Mouse (Mus musculus): ENCODE data around the gene Hist1h3h.
"Not testable (repeated sequence)": the region's sequence is repeated elsewhere in the genome, so short reads cannot be mapped to it uniquely, and the experiment has no call there.

Hist1h3h gene

GRCm38 (mm10) chr13:21727948-21728572 lies 10.6 kb downstream of the Hist1h3h start:
- no peak for DNase-seq (ENCODE audit: low spot score)

- no peak for DNase-seq (ENCODE audit: low spot score)
Observed at GRCm38 (mm10) chr13:21729544-21729943, 12.1 kb downstream of the Hist1h3h start.

- no peak for DNase-seq (ENCODE audit: low spot score)
Observed at GRCm38 (mm10) chr13:21733466-21733865, 16.0 kb downstream of the Hist1h3h start.

GRCm38 (mm10) chr13:21734010-21734905 lies 16.8 kb downstream of the Hist1h3h start:
- no peak for DNase-seq (ENCODE audit: low spot score)

- DNase-seq (ENCODE audit: low spot score) = peak; percentile 60
Observed at GRCm38 (mm10) chr13:21734906-21735767, 17.7 kb downstream of the Hist1h3h start, which contains the start of gene Hist1h4j. Hist1h4j (plus strand) TSS chr13:21735064.

GRCm38 (mm10) chr13:21745006-21745405 lies 27.5 kb downstream of the Hist1h3h start:
- no peak for DNase-seq (ENCODE audit: low spot score)

GRCm38 (mm10) chr13:21749387-21750158 lies 32.1 kb downstream of the Hist1h3h start:
- no peak for DNase-seq (ENCODE audit: low spot score)

GRCm38 (mm10) chr13:21750159-21751017 lies 32.9 kb downstream of the Hist1h3h start, which contains the start of gene Hist1h4k:
Hist1h4k (minus strand) TSS chr13:21750505.
- peak; percentile 91 for DNase-seq (ENCODE audit: low spot score)

- no peak for DNase-seq (ENCODE audit: low spot score)
Observed at GRCm38 (mm10) chr13:21751417-21751816, 34.0 kb downstream of the Hist1h3h start.

GRCm38 (mm10) chr13:21751827-21752226 lies 34.4 kb downstream of the Hist1h3h start:
- no peak for DNase-seq (ENCODE audit: low spot score)

GRCm38 (mm10) chr13:21752356-21752755 lies 34.9 kb downstream of the Hist1h3h start:
- no peak for DNase-seq (ENCODE audit: low spot score)

- no peak for DNase-seq (ENCODE audit: low spot score)
Observed at GRCm38 (mm10) chr13:21753051-21753523, 35.6 kb downstream of the Hist1h3h start.

GRCm38 (mm10) chr13:21753524-21754285 lies 36.2 kb downstream of the Hist1h3h start, which contains the start of the genes Hist1h2ak and Hist1h2bn:
Hist1h2ak (minus strand) TSS chr13:21753827.
Hist1h2bn (plus strand) TSS chr13:21754123.
- DNase-seq (ENCODE audit: low spot score) = peak; percentile 45

- not testable (repeated sequence) for DNase-seq (ENCODE audit: low spot score)
Observed at GRCm38 (mm10) chr13:21754294-21755001, 37.0 kb downstream of the Hist1h3h start.

- DNase-seq (ENCODE audit: low spot score) = no peak
Observed at GRCm38 (mm10) chr13:21755707-21756106, 38.2 kb downstream of the Hist1h3h start.
